Mouse (Mus musculus) lung, postnatal 0 days (tissue): ENCODE data around the gene Dck. TPM values are rescaled to one million over a fixed set of nuclear protein-coding genes. Genes with fewer than 3 reads are reported as not detected.
A peak's percentile ranks its signal among the peaks of the same experiment; 100 is the strongest.

Experiments
- ATAC-seq: fragments of 200-750 bp; cut with Nextera tagmentation; 2 replicates; pipeline ENCODE4 v1.8.0; 2017; ENCODE audit warnings: moderate library complexity
- DNase-seq: peaks from one replicate; pipeline ENCODE4 v3.0.0-alpha.2; 2016; ENCODE audit warnings: low spot score
- H3K27ac ChIP-seq: fragments of 300-500 bp; sonication (generic); 2 replicates; pipeline ENCODE4 v1.5.1; 2014; ENCODE audit warnings: antibody characterized with exemption, mild to moderate bottlenecking, low read length, mixed read lengths
- H3K27me3 ChIP-seq: fragments of 300-500 bp; sonication (generic); replicated peaks from 2 replicates; pipeline ENCODE4 v1.6.1; 2014; ENCODE audit warnings: low read length, mixed read lengths; ENCODE audit not compliant: insufficient read depth
- H3K36me3 ChIP-seq: fragments of 300-500 bp; sonication (generic); 2 replicates; pipeline ENCODE4 v1.6.1; 2014; ENCODE audit warnings: low read length, mixed read lengths; ENCODE audit not compliant: insufficient read depth
- H3K4me1 ChIP-seq: fragments of 300-500 bp; sonication (generic); 2 replicates; pipeline ENCODE4 v1.6.1; 2014; ENCODE audit warnings: antibody characterized with exemption, low read depth, low read length, mixed read lengths; ENCODE audit not compliant: insufficient read depth
- H3K4me2 ChIP-seq: fragments of 300-500 bp; sonication (generic); replicated peaks from 2 replicates; pipeline ENCODE4 v1.6.1; 2014; ENCODE audit warnings: low read depth, mild to moderate bottlenecking, low read length, moderate library complexity, mixed read lengths
- H3K4me3 ChIP-seq: fragments of 300-500 bp; sonication (generic); 2 replicates; pipeline ENCODE4 v1.5.1; 2014; ENCODE audit warnings: low read depth, low read length
- H3K9ac ChIP-seq: fragments of 300-500 bp; sonication (generic); replicated peaks from 2 replicates; pipeline ENCODE4 v1.6.1; 2014; ENCODE audit warnings: low read depth, mild to moderate bottlenecking
- H3K9me3 ChIP-seq: fragments of 300-500 bp; sonication (generic); 2 replicates; pipeline ENCODE4 v1.6.1; 2016; ENCODE audit warnings: low read length, mixed read lengths
- CTCF ChIP-seq: IDR thresholded peaks from 2 replicates; pipeline ENCODE4 v1.5.1; 2016; ENCODE audit warnings: antibody characterized with exemption, mild to moderate bottlenecking
- EP300 ChIP-seq: IDR thresholded peaks from 2 replicates; pipeline ENCODE4 v1.6.1; 2016; ENCODE audit warnings: antibody characterized with exemption, mild to moderate bottlenecking, control low read depth
- WGBS: fragments of 180-500 bp; shearing (Covaris S2); extraction: QIAGEN DNeasy Blood & Tissue Kit; methylation state at CpG from one replicate; pipeline ENCODE4 v1.1.7; 2014; 5-methylcytosine and 5-hydroxymethylcytosine counted together
- polyA plus RNA-seq: library from polyadenylated mRNA; unstranded; fragments of >200 nt; fragmentation: Nextera tagmentation; extraction: Ambion mirVana; gene quantifications from 2 replicates; pipeline ENCODE4 v1.2.1, GENCODE M21; 2015

Gene Dck
- polyA plus RNA-seq, 1 experiment from 2014 or later = 7.2 TPM

DNA sequence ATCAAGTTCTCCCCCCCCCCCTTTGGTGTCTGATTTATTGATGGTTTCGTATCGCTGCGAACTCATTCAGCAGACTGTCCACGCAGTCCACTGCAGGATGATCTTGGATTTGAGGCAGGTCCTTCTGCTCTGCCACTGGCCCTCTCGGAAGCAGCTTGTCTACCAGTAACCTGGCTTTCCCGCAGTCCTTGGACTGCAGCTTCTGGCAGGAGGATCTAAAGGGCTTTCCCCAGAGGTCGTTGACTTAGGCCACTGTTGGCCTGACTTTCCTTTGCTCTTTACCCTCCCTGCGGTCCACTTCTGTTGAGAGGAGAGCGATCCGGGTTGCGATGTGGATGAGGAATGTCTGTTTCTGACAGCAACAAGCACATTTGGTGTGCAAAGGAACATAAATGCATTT lies 31.8 kb downstream of the Dck start:
- 28% methylated on average over 11 of the region's 11 CpGs for WGBS
- no peaks in the 10 kb centered on the region for H3K9me3 ChIP-seq
- H3K4me1 ChIP-seq = no peaks in the 10 kb centered on the region
- no peak for ATAC-seq
- H3K4me2 ChIP-seq = no peak overlapping the region
- H3K9ac ChIP-seq = no peak overlapping the region
- no peaks in the 10 kb centered on the region for H3K27me3 ChIP-seq
- no peaks in the 10 kb centered on the region for H3K36me3 ChIP-seq
- no peak overlapping the region for H3K27ac ChIP-seq
- DNase-seq = peak; percentile 9
- TF ChIP-seq EP300 (no peak), CTCF (no peak)
- H3K4me3 ChIP-seq = no peak overlapping the region

DNA sequence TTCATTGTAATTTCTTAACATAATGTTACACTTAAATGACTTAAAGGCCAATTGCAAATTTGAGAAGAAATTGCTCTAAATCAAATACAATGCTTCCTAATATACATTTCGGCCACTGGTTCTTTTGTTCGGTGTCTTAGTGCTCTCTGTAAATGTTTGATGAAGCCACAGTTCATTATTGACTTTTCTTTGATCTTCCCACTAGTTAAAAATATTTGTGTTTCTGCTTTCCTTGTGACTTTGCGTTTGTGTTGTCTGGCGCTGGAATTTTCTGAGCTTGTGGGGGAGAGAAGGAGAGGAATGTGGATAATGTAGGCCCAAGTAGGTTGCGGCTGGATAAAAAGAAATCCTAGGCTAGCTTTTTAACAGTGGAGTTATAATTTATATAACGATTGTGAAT lies 32.3 kb downstream of the Dck start:
- Histone ChIP-seq H3K27me3 (no peaks in the 10 kb centered on the region), H3K27ac (no peak overlapping the region), H3K4me3 (no peak overlapping the region), H3K36me3 (no peaks in the 10 kb centered on the region), H3K4me1 (no peaks in the 10 kb centered on the region), H3K9me3 (no peaks in the 10 kb centered on the region), H3K4me2 (no peak overlapping the region), H3K9ac (no peak overlapping the region)
- 52% methylated on average over 6 of the region's 6 CpGs for WGBS
- TF ChIP-seq EP300 = no peak
- no peak for TF ChIP-seq CTCF
- no peak for ATAC-seq
- no peak for DNase-seq

GRCm38 (mm10) chr5:88805616-88806015 lies 40.8 kb downstream of the Dck start:
- no peak for ATAC-seq

GRCm38 (mm10) chr5:88806278-88806677 lies 41.5 kb downstream of the Dck start:
- TF ChIP-seq EP300 = no peak
- no peak for TF ChIP-seq CTCF
- Histone ChIP-seq H3K36me3 (no peaks in the 10 kb centered on the region), H3K27ac (no peak overlapping the region), H3K9ac (no peak overlapping the region), H3K4me1 (no peaks in the 10 kb centered on the region), H3K4me3 (no peak overlapping the region), H3K27me3 (no peaks in the 10 kb centered on the region), H3K9me3 (no peaks in the 10 kb centered on the region), H3K4me2 (no peak overlapping the region)
- ATAC-seq (no peak), DNase-seq (no peak)
- WGBS = 10% methylated on average over 5 of the region's 5 CpGs

More at GRCm38 (mm10) chr5:88805616-88806015, 40.8 kb downstream of the Dck start:
- no peak for TF ChIP-seq EP300
- no peak for TF ChIP-seq CTCF
- H3K27ac ChIP-seq = no peak overlapping the region
- no peaks in the 10 kb centered on the region for H3K36me3 ChIP-seq
- 77% methylated on average over 4 of the region's 4 CpGs for WGBS
- no peak overlapping the region for H3K9ac ChIP-seq
- no peaks in the 10 kb centered on the region for H3K4me1 ChIP-seq
- no peak overlapping the region for H3K4me2 ChIP-seq
- DNase-seq = no peak
- no peaks in the 10 kb centered on the region for H3K27me3 ChIP-seq
- no peaks in the 10 kb centered on the region for H3K9me3 ChIP-seq
- no peak overlapping the region for H3K4me3 ChIP-seq

DNA sequence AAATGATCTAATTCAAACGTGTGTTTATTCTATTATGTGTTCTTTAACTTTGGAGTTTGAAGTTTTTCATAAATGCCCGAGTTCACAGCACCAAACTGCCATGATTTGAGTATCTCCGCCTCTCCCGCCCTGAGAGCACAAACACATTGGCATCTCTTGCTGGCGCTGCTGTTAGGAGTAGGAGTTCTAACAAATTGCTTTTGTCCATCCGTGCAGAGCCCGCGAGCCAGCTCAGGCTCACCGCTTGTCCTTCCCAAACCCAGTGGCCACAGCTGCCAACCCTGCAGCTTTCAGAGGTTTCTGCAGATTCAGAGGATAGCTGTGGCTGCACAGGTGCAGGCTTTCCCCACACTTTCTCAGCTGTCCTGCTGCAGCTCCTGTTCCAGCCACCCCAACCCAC lies 42.5 kb downstream of the Dck start:
- H3K36me3 ChIP-seq = no peaks in the 10 kb centered on the region
- no peak overlapping the region for H3K4me2 ChIP-seq
- ATAC-seq (no peak), DNase-seq (no peak)
- H3K4me1 ChIP-seq = no peaks in the 10 kb centered on the region
- H3K9me3 ChIP-seq = no peaks in the 10 kb centered on the region
- H3K27me3 ChIP-seq = no peaks in the 10 kb centered on the region
- H3K27ac ChIP-seq = no peak overlapping the region
- TF ChIP-seq CTCF = no peak
- no peak for TF ChIP-seq EP300
- no peak overlapping the region for H3K9ac ChIP-seq
- no peak overlapping the region for H3K4me3 ChIP-seq
- WGBS = 33% methylated on average over 9 of the region's 9 CpGs

DNA sequence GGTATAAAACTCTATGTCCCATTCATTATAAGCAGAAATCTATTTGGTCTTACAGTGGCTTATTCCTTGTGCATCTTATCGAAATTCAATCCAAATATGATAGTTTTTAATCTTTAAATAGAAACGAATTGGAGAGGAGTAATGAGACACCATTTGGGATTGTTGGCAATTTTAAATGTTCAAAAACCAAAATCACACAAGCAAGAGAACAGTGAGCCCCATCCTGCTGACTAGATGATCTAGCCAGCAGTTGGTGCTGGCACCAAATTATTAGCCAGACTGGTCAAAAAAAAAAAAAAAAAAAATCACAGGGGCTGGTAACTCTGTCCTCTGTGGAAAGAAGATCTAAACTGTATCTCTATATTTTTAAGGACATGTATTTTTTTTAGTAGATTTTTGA lies 48.4 kb downstream of the Dck start:
- Histone ChIP-seq H3K9ac (no peak overlapping the region), H3K27ac (no peak overlapping the region), H3K9me3 (no peaks in the 10 kb centered on the region), H3K4me1 (no peaks in the 10 kb centered on the region), H3K27me3 (no peaks in the 10 kb centered on the region), H3K4me3 (no peak overlapping the region), H3K4me2 (no peak overlapping the region), H3K36me3 (no peaks in the 10 kb centered on the region)
- no peak for DNase-seq
- 76% methylated on average over 2 of the region's 2 CpGs for WGBS
- no peak for ATAC-seq
- TF ChIP-seq EP300 = no peak
- TF ChIP-seq CTCF = no peak

GRCm38 (mm10) chr5:88814552-88814951 lies 49.8 kb downstream of the Dck start:
- no peak overlapping the region for H3K9ac ChIP-seq
- DNase-seq (no peak), ATAC-seq (no peak)
- H3K36me3 ChIP-seq = no peaks in the 10 kb centered on the region
- no peak overlapping the region for H3K27ac ChIP-seq
- WGBS = 76% methylated on average over 4 of the region's 4 CpGs
- H3K4me1 ChIP-seq = no peaks in the 10 kb centered on the region
- H3K27me3 ChIP-seq = no peaks in the 10 kb centered on the region
- H3K4me3 ChIP-seq = no peak overlapping the region
- H3K9me3 ChIP-seq = no peaks in the 10 kb centered on the region
- TF ChIP-seq EP300 (no peak), CTCF (no peak)
- no peak overlapping the region for H3K4me2 ChIP-seq
